Comparison of ENCODE assay signal across 1 mouse cellular context in the genomic region with DNA sequence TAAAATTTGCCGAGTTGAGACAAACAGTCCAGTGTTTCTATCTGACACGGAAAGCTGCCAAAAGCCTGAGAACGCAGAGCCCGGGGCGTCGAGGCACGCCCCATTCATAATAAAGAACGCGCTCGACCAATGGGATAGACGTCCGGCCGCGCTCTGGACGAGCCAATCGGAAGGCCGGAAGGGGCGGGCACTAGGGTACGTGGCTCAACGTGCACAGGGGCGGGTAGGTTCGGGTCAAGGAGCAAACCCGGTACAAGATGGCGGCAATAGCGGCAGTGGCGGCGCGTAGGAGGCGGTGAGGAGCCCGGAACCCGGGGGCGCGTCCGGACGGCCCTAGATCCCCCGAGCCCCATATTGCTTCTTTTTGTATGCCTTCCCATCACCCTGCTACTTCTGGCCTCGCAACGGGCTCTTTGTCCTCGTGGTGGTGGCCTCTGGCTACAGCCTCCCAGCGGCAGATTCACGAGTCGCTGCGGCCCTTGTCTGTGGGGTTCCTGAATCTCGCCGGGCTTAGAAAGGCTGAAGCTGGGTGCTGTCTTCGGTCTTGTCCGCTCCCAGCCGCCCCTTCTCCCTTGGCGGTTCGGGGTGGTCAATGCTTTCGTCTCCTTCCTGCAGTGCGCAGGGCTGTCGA.
A peak's percentile ranks its signal among the peaks of the same experiment; 100 is the strongest.
TF ChIP-seq lines count a peak whose summit lies in the region.

A gene (plus strand): TSS at position 207 of the 631 bp plus-strand sequence.

TF ChIP-seq in CH12.LX, 34 proteins besides CTCF, POLR2A, EP300 and RAD21 (continued from another document):
- no peak for TF ChIP-seq PAX5 (IDR thresholded peaks at IDR 0.05; ENCODE audit: low read length)
- no peak for TF ChIP-seq ZKSCAN1 (IDR thresholded peaks at IDR 0.05; ENCODE audit: borderline replicate concordance, low read depth, low read length)
- TF ChIP-seq MAX (IDR thresholded peaks at IDR 0.05; ENCODE audit: low read length) = peak; percentile 63
- TF ChIP-seq NELFE (IDR thresholded peaks at IDR 0.05; ENCODE audit: low read depth, low read length) = peak; percentile 77
- peak; percentile 74; the same call in 1 of the 2 replicates for TF ChIP-seq E2F4 (IDR thresholded peaks at IDR 0.05; ENCODE audit: insufficient replicate concordance, low read depth, low read length)
- no peak for TF ChIP-seq RCOR1 (conservative IDR thresholded peaks at IDR 0.05; ENCODE audit: low read depth, low read length)
- peak; percentile 96 for TF ChIP-seq POLR2AphosphoS2 (IDR thresholded peaks at IDR 0.05; ENCODE audit: low read depth, low read length)
- no peak for TF ChIP-seq ZC3H11A (IDR thresholded peaks at IDR 0.05; ENCODE audit: low read depth, low read length)
- TF ChIP-seq JUN (IDR thresholded peaks at IDR 0.05; ENCODE audit: insufficient read depth, low read depth, low read length) = no peak
- TF ChIP-seq SIN3A (IDR thresholded peaks at IDR 0.05; ENCODE audit: low read length) = peak; percentile 72
- no peak for TF ChIP-seq JUND (conservative IDR thresholded peaks at IDR 0.05; ENCODE audit: low read depth, low read length)
- no peak for TF ChIP-seq SMC3 (IDR thresholded peaks at IDR 0.05; ENCODE audit: low read depth, low read length)
- TF ChIP-seq TCF12 (IDR thresholded peaks at IDR 0.05; ENCODE audit: low read depth, low read length) = peak; percentile 93
- peak; percentile 62 for TF ChIP-seq NRF1 (IDR thresholded peaks at IDR 0.05; ENCODE audit: low read depth, low read length)
- 0 out of 2 replicates have a peak, but pooled peaks have one; percentile 22 for TF ChIP-seq ETS1 (conservative IDR thresholded peaks at IDR 0.05; ENCODE audit: low read depth, low read length)
- TF ChIP-seq IRF4 (IDR thresholded peaks at IDR 0.05; ENCODE audit: low read depth, low read length) = peak; percentile 43
- TF ChIP-seq MAFK (IDR thresholded peaks at IDR 0.05; ENCODE audit: insufficient replicate concordance, low read length) = no peak
- no peak for TF ChIP-seq USF1 (IDR thresholded peaks at IDR 0.05; ENCODE audit: low read depth, low read length)
- peak; percentile 85; the same call in 1 of the 2 replicates for TF ChIP-seq ZMIZ1 (IDR thresholded peaks at IDR 0.05; ENCODE audit: low read depth, low read length)
- TF ChIP-seq KAT2A (IDR thresholded peaks at IDR 0.05; ENCODE audit: insufficient replicate concordance, low read length) = peak; percentile 76; the same call in 1 of the 2 replicates
- peak; percentile 70 for TF ChIP-seq MXI1 (IDR thresholded peaks at IDR 0.05; ENCODE audit: low read depth, low read length)
- peak; percentile 73; the same call in 1 of the 2 replicates for TF ChIP-seq ELF1 (IDR thresholded peaks at IDR 0.05; ENCODE audit: low read depth, low read length)
- no peak for TF ChIP-seq ZNF384 (IDR thresholded peaks at IDR 0.05; ENCODE audit: low read depth, low read length)
- peak; percentile 60 for TF ChIP-seq CHD2 (IDR thresholded peaks at IDR 0.05; ENCODE audit: low read length)
- no peak for TF ChIP-seq USF2 (conservative IDR thresholded peaks at IDR 0.05; ENCODE audit: low read depth, low read length)
- TF ChIP-seq CHD1 (IDR thresholded peaks at IDR 0.05; ENCODE audit: low read depth, low read length) = peak; percentile 72; the same call in 1 of the 2 replicates
- TF ChIP-seq HCFC1 (IDR thresholded peaks at IDR 0.05; ENCODE audit: low read depth, low read length) = peak; percentile 84
- peak; percentile 44; the same call in 1 of the 2 replicates for TF ChIP-seq TBP (conservative IDR thresholded peaks at IDR 0.05; ENCODE audit: low read depth, low read length)
- no peak for TF ChIP-seq UBTF (IDR thresholded peaks at IDR 0.05; ENCODE audit: low read depth, low read length)
- TF ChIP-seq MEF2A (IDR thresholded peaks at IDR 0.05; ENCODE audit: borderline replicate concordance, low read depth, low read length) = peak; percentile 14; the same call in 1 of the 2 replicates
